Mouse (Mus musculus): ENCODE results near the gene Tas2r108. TPM values are rescaled to one million over a fixed set of nuclear protein-coding genes. Genes with fewer than 3 reads are reported as not detected.

The Tas2r108 gene
- total RNA-seq (2021) (not detected), polyA plus RNA-seq (2012; rRNA removed) (not detected in 2 replicates)
- long read RNA-seq: 0 reads

DNA sequence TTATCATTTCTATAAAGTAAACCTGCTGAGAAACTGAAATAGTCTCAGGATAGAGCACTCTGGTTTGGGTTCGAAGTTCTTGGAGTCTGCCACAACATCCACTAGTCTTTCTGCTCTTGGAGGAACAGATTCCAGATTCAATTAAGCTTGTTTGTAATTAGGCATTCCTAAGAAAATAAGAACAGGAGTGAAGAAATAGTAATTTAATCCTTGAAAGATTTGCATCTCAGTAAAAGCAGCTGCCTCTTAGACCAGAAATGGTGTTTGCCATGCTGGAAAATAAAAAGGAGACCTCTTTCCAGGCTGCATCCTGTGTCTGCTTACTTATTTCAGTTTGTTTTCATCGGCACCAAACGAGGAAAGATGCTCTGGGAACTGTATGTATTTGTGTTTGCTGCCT is at the start of gene Tas2r108:
Tas2r108 (plus strand) TSS at position 301 of the 400 bp plus-strand sequence.
- TF ChIP-seq CTCF (IDR thresholded peaks at IDR 0.05) (no peak), POLR2A (IDR thresholded peaks at IDR 0.05; ENCODE audit: insufficient read depth, low read depth, low read length) (no peak), EP300 (IDR thresholded peaks at IDR 0.05; ENCODE audit: insufficient read depth, low read depth, low read length) (no peak)
- Histone ChIP-seq H3K79me2 (replicated peaks; ENCODE audit: control insufficient read depth, insufficient read depth, low read length) (no peaks in the 10 kb centered on the region), H3K36me3 (ENCODE audit: control insufficient read depth, insufficient read depth, low read length) (no peaks in the 10 kb centered on the region), H3K4me3 (no peak within 1 kb of the TSS), H3K9ac (ENCODE audit: low read depth, low read length) (no peak within 1 kb of the TSS), H3K27ac (no peak within 1 kb of the TSS), H3K27me3 (ENCODE audit: control insufficient read depth, insufficient read depth, low read length) (no peaks in the 10 kb centered on the region), H3K4me1 (ENCODE audit: control insufficient read depth, insufficient read depth, low read length) (no peaks in the 10 kb centered on the region)
- 84% methylated on average over 3 of the region's 3 CpGs for WGBS
- intact Hi-C loops (cut with DNase I): no loop called here
- no peak for DNase-seq

DNA sequence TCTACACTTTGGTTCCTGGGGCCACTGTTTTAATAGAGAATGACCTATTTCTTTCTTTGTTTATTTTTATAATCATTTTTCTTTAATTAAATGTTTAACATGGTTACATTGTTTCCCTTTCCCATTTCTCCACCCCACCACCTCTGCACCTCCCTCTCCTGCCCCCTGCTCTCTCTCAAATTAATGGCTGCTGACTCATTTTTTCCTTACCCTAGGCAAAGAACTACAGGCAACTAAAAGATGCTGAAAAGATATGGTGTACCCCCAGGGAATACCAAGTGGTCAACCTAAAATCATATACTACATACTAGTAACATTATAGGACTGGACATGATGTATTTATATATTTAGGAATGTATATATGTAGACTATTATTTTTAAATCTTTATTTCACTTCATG is 44.7 kb upstream of the Tas2r108 start:
- Histone ChIP-seq H3K79me2 (replicated peaks; ENCODE audit: control insufficient read depth, insufficient read depth, low read length) (no peaks in the 10 kb centered on the region), H3K36me3 (ENCODE audit: control insufficient read depth, insufficient read depth, low read length) (no peaks in the 10 kb centered on the region), H3K4me3 (no peak overlapping the region), H3K4me1 (ENCODE audit: control insufficient read depth, insufficient read depth, low read length) (no peaks in the 10 kb centered on the region), H3K27ac (no peak overlapping the region), H3K27me3 (ENCODE audit: control insufficient read depth, insufficient read depth, low read length) (0 out of 2 replicates have a peak, but pooled peaks cover 1% of the 10 kb centered on the region), H3K9ac (ENCODE audit: low read depth, low read length) (no peak overlapping the region)
- intact Hi-C loops (cut with DNase I): no loop called here
- DNase-seq: no peak
- no peak for TF ChIP-seq EP300 (IDR thresholded peaks at IDR 0.05; ENCODE audit: insufficient read depth, low read depth, low read length)
- TF ChIP-seq CTCF (IDR thresholded peaks at IDR 0.05): no peak
- no peak for TF ChIP-seq POLR2A (IDR thresholded peaks at IDR 0.05; ENCODE audit: insufficient read depth, low read depth, low read length)

- no peaks in the 10 kb centered on the region for H3K27me3 ChIP-seq (ENCODE audit: control insufficient read depth, insufficient read depth, low read length)
- TF ChIP-seq EP300 (IDR thresholded peaks at IDR 0.05; ENCODE audit: insufficient read depth, low read depth, low read length) (no peak), CTCF (IDR thresholded peaks at IDR 0.05) (peak; percentile 69), POLR2A (IDR thresholded peaks at IDR 0.05; ENCODE audit: insufficient read depth, low read depth, low read length) (no peak)
- 27% methylated on average over 7 of the region's 7 CpGs for WGBS
- no peaks in the 10 kb centered on the region for H3K4me1 ChIP-seq (ENCODE audit: control insufficient read depth, insufficient read depth, low read length)
- no peak for DNase-seq
- H3K27ac ChIP-seq: no peak overlapping the region
- H3K79me2 ChIP-seq (replicated peaks; ENCODE audit: control insufficient read depth, insufficient read depth, low read length): no peaks in the 10 kb centered on the region
- H3K36me3 ChIP-seq (ENCODE audit: control insufficient read depth, insufficient read depth, low read length): no peaks in the 10 kb centered on the region
- intact Hi-C loops (cut with DNase I): no loop called here
- no peak overlapping the region for H3K9ac ChIP-seq (ENCODE audit: low read depth, low read length)
- no peak overlapping the region for H3K4me3 ChIP-seq
Observed at GRCm38 (mm10) chr6:40454436-40455041, 38.8 kb upstream of the Tas2r108 start.

DNA sequence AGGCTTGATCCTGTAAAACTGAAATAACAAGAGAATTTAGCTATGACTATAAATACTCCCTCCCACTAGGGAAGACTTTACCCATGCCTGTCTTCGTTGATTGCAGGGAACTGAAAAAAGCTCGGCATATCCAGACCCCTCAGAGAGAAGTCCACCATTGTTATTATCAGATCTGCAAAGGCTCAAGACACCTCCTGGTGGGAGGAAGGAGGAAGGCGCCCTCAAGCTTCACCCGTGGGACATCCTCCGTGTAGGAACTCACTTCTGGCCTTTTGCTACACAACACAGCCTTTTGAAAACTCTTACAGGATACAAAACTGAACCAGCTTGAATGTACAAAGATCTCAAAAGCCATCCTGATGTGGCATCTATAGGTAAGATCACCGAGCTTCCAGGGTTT is 27.6 kb upstream of the Tas2r108 start:
- WGBS: 43% methylated on average over 6 of the region's 6 CpGs
- intact Hi-C loops (cut with DNase I): no loop called here
- Histone ChIP-seq H3K4me1 (ENCODE audit: control insufficient read depth, insufficient read depth, low read length) (peaks cover 2% of the 10 kb centered on the region; the same call in 1 of the 2 replicates), H3K79me2 (replicated peaks; ENCODE audit: control insufficient read depth, insufficient read depth, low read length) (no peaks in the 10 kb centered on the region), H3K27me3 (ENCODE audit: control insufficient read depth, insufficient read depth, low read length) (no peaks in the 10 kb centered on the region), H3K9ac (ENCODE audit: low read depth, low read length) (no peak overlapping the region), H3K27ac (no peak overlapping the region), H3K36me3 (ENCODE audit: control insufficient read depth, insufficient read depth, low read length) (no peaks in the 10 kb centered on the region), H3K4me3 (no peak overlapping the region)
- DNase-seq: no peak
- TF ChIP-seq POLR2A (IDR thresholded peaks at IDR 0.05; ENCODE audit: insufficient read depth, low read depth, low read length) (no peak), EP300 (IDR thresholded peaks at IDR 0.05; ENCODE audit: insufficient read depth, low read depth, low read length) (no peak), CTCF (IDR thresholded peaks at IDR 0.05) (peak; percentile 34)

DNA sequence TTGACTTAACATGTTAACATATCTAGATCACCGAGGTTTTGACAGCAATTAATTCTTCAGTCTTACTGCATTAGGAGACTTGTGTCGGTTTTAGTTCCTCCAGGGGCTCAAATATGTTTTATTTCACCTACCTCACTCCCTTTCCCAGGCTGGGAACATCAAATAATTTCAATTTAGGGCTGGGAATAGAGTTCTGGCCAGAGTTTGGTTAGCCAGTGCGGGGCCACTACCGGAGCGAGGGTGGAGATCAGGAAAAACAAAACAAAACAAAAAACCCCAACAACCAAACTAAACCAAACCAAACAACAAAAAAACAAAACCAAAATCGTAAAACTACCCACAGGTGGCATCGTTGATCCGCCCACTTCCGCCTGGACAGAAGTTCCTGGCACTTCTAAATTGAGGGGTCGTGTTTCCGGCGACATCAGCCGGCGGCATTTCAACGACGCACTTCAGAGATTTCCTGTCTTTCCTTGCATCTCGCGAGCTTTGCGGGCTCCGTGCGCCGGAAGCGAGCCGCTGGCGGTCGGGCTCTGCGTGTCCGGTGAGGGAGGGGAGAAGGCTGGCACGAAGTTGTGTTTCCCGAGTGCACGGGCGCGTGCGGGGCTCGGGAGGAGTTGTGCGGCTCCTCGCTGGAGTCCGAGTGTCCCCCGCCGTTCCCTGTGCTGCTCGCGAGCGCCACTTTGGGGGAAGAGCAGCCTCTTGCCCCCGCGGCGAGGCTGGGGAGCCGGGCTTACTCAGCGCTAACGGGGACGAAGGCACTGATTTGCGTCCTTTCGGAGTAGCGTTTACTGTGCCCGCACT is 22.2 kb upstream of the Tas2r108 start, which contains the start of gene Ssbp1:
Ssbp1 (plus strand) TSS at position 437 of the 804 bp plus-strand sequence.
- peak; percentile 91 to 93 for DNase-seq
- H3K27me3 ChIP-seq (ENCODE audit: control insufficient read depth, insufficient read depth, low read length): no peaks in the 10 kb centered on the region
- TF ChIP-seq CTCF (IDR thresholded peaks at IDR 0.05): peak; percentile 24; the same call in 1 of the 2 replicates
- TF ChIP-seq POLR2A (IDR thresholded peaks at IDR 0.05; ENCODE audit: insufficient read depth, low read depth, low read length): peak; percentile 93
- TF ChIP-seq EP300 (IDR thresholded peaks at IDR 0.05; ENCODE audit: insufficient read depth, low read depth, low read length): peak; percentile 92
- peak within 1 kb of the TSS; percentile 91 for H3K27ac ChIP-seq
- peak within 1 kb of the TSS; percentile 95 for H3K9ac ChIP-seq (ENCODE audit: low read depth, low read length)
- 1% methylated on average over 54 of the region's 54 CpGs for WGBS
- H3K79me2 ChIP-seq (replicated peaks; ENCODE audit: control insufficient read depth, insufficient read depth, low read length): no peaks in the 10 kb centered on the region
- intact Hi-C loops (cut with DNase I): loop anchor here (1.0 to 2.0 kb wide), 2 partner anchors 36 to 146 kb away; partner anchors contain the start of gene Agk
- H3K36me3 ChIP-seq (ENCODE audit: control insufficient read depth, insufficient read depth, low read length): peaks cover 19% of the 10 kb centered on the region
- peak within 1 kb of the TSS; percentile 74 for H3K4me3 ChIP-seq
- H3K4me1 ChIP-seq (ENCODE audit: control insufficient read depth, insufficient read depth, low read length): peaks cover 4% of the 10 kb centered on the region; the same call in 1 of the 2 replicates

DNA sequence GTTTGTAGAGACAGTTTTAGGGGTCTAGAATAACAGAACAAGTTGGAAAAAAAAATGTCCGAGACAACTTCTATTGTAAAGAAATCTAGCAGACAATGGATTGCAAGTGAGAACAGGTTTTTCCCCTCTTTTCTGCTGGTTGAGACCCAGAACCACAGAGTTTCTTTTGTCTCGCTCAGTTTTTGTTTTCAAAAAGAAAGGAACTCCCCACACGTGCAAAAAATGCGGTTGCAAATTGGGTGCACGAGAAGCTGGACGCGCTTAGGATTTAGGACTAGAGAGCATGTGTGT is 21.7 kb upstream of the Tas2r108 start:
- H3K4me1 ChIP-seq (ENCODE audit: control insufficient read depth, insufficient read depth, low read length): peaks cover 4% of the 10 kb centered on the region; the same call in 1 of the 2 replicates
- H3K79me2 ChIP-seq (replicated peaks; ENCODE audit: control insufficient read depth, insufficient read depth, low read length): no peaks in the 10 kb centered on the region
- TF ChIP-seq POLR2A (IDR thresholded peaks at IDR 0.05; ENCODE audit: insufficient read depth, low read depth, low read length): no peak
- TF ChIP-seq EP300 (IDR thresholded peaks at IDR 0.05; ENCODE audit: insufficient read depth, low read depth, low read length): no peak
- no peak for TF ChIP-seq CTCF (IDR thresholded peaks at IDR 0.05)
- H3K27me3 ChIP-seq (ENCODE audit: control insufficient read depth, insufficient read depth, low read length): no peaks in the 10 kb centered on the region
- no peak for DNase-seq
- intact Hi-C loops (cut with DNase I): loop anchor here (1.0 to 2.0 kb wide), 2 partner anchors 37 to 146 kb away; partner anchors contain the start of gene Agk
- peak overlapping the region; percentile 95 for H3K9ac ChIP-seq (ENCODE audit: low read depth, low read length)
- H3K27ac ChIP-seq: peak overlapping the region; percentile 91
- under 1% methylated on average over 7 of the region's 7 CpGs for WGBS
- H3K4me3 ChIP-seq: peak overlapping the region; percentile 74
- peaks cover 21% of the 10 kb centered on the region for H3K36me3 ChIP-seq (ENCODE audit: control insufficient read depth, insufficient read depth, low read length)

Measured in heart, adult 2 months (tissue).